Mouse (Mus musculus): ENCODE measurements around the gene Mycl. TPM values are rescaled to one million over a fixed set of nuclear protein-coding genes. Genes with fewer than 3 reads are reported as not detected.

Mycl gene
- polyA plus RNA-seq (2017; shearing (Covaris generic)), result not detected

GRCm38 (mm10) chr4:122995404-122996220, at the start of gene Mycl:
Gene Mycl, plus strand, starts transcription at chr4:122995652.

GRCm38 (mm10) chr4:122961100-122961567, 34.3 kb upstream of the Mycl start, which contains the start of gene Mfsd2a:
Gene Mfsd2a, minus strand, starts transcription at chr4:122961188.

GRCm38 (mm10) chr4:123016451-123016957, 21.1 kb downstream of the Mycl start, which contains the start of gene Trit1:
Gene Trit1, plus strand, starts transcription at chr4:123016597.

Other genes with a start within 250 kb of the Mycl start
- 123 TPM for gene Ppt1, start 159.4 kb upstream of the Mycl start, polyA plus RNA-seq (2017; shearing (Covaris generic))
- 163 TPM for gene Cap1, start 109.6 kb upstream of the Mycl start, polyA plus RNA-seq (2017; shearing (Covaris generic))
- 3.1 TPM for gene Mfsd2a, start 34.5 kb upstream of the Mycl start, polyA plus RNA-seq (2017; shearing (Covaris generic))
- 26.1 TPM for gene Trit1, start 20.9 kb downstream of the Mycl start, polyA plus RNA-seq (2017; shearing (Covaris generic))
- 0.21 TPM for gene Bmp8b, start 109.5 kb downstream of the Mycl start, polyA plus RNA-seq (2017; shearing (Covaris generic))
- not detected for gene Oxct2b, start 120.6 kb downstream of the Mycl start, polyA plus RNA-seq (2017; shearing (Covaris generic))
- gene Ppie, start 144.3 kb downstream of the Mycl start, polyA plus RNA-seq (2017; shearing (Covaris generic)), result 101 TPM
- gene Hpcal4, start 187.6 kb downstream of the Mycl start, polyA plus RNA-seq (2017; shearing (Covaris generic)), result not detected
- not detected for gene Nt5c1a, start 205.9 kb downstream of the Mycl start, polyA plus RNA-seq (2017; shearing (Covaris generic))
- gene Heyl, start 237.9 kb downstream of the Mycl start, polyA plus RNA-seq (2017; shearing (Covaris generic)), result 0.09 TPM